Mouse (Mus musculus): ENCODE data around the gene Ccdc157.

Gene Ccdc157

DNA sequence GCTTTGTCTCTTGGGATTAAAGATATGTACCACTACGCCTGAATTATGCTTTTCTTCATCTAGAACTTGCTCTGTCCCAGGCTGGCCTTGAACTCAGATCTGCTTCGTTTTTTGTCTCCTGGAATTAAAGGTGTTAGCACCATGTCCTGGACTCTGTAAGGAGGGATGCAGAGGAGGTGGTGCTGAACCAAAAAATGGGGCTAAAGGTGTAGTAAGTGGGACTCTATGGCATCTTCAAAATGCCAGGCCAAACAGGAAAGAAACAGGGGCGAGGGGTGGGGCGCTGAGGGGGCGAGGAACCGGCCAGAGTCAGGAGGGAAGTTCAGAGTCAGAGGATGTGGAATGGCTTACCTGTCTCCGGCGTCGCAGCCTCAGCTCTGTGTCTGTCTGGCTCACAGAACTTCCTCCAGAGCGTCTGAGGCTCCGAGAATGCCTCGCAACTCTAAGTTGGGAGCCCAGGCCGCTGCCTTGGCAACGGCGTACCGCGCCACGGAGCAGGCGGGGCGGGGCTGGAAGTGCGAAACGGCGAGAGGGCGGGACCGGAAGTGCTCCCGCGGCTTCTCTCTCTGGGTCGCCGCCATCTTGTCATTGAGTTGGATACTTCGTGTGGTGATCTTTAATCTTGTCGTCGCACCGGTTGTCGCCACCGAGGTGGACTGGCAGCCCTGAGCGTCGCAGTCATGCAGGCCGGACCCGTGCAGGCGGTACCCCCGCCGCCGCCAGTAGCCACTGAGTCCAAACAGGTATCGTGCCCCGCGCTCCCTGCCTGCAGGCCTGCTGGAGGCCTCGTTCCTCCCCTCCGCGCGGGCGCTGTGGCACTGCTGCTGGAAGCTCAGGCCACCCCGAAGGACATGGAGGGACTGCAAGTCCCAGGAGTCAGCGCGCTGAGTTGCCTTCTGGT lies at the start of gene Ccdc157, which contains the start of gene Sf3a1:
Gene Ccdc157 (minus strand): TSS at position 486 of the 901 bp plus-strand sequence.
Gene Sf3a1 (plus strand): TSS at position 543 of the 901 bp plus-strand sequence.
- in situ Hi-C loops (cut with MboI; ENCODE audit: low pct_unique_long_range_greater_than_20kb in 1 of 2, low sequenced_read_pairs in 2 of 2, unreplicated experiment in 1 of 2) = no loop called here

DNA sequence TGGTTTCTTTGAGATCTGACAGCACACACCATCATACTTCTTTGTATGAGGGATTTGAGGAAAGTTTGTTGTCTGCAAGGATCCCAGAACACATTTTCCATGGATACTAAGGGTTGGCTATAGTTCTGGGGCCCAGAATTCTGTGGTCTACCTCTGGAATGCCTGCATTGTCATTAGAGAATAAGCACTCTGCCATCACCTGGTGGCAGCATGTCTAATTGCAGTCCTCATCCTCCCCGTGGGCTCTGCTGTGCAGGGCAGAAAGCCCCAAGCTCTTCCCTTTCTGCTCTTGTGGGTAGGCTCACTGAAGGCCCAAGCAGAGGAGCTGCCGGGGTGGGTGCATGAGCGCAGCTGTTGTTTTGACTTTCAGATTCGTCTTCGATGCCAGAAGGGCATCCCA lies 49.5 kb upstream of the Ccdc157 start:
- in situ Hi-C loops (cut with MboI; ENCODE audit: low pct_unique_long_range_greater_than_20kb in 1 of 2, low sequenced_read_pairs in 2 of 2, unreplicated experiment in 1 of 2) = no loop called here

DNA sequence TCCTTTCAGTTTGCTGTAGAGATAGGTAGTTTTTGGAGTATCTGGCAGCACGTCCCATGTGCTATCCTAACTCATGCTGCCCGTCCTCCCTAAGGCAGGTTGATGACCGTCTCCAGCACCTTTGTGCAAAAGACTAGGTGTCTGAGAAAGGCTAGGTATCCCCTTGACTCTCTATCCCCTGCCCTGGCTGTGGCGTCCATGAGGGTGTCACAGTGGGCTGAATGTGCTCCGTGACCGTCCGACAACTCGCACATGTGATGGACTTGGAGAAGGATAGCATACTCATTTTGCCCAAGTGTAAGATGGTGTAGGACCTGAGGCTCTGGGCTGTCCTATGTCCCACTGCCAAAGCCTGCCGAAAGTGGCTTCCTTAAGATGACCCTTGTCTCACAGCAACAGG lies 47.6 kb upstream of the Ccdc157 start:
- in situ Hi-C loops (cut with MboI; ENCODE audit: low pct_unique_long_range_greater_than_20kb in 1 of 2, low sequenced_read_pairs in 2 of 2, unreplicated experiment in 1 of 2) = no loop called here

DNA sequence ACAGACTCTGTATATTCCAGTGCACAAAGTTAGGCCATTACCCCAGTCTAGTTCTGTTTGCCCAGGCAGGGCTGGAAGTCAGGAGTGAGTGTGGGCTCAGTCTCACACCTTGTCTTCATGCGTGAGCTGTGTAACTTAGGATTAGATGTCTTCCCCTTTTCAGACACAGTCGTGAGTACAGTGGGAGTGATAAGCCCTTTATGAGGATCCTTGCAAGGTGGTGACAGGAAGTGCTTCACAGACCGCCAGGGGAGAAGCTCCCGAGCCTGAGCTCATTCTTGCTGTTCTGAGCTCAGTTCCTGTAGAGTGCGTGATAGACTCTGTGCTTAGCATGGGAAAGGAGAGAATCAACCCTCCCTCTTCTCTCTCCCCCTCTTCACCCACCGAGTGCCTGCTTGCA lies 46.5 kb upstream of the Ccdc157 start:
- in situ Hi-C loops (cut with MboI; ENCODE audit: low pct_unique_long_range_greater_than_20kb in 1 of 2, low sequenced_read_pairs in 2 of 2, unreplicated experiment in 1 of 2) = no loop called here

DNA sequence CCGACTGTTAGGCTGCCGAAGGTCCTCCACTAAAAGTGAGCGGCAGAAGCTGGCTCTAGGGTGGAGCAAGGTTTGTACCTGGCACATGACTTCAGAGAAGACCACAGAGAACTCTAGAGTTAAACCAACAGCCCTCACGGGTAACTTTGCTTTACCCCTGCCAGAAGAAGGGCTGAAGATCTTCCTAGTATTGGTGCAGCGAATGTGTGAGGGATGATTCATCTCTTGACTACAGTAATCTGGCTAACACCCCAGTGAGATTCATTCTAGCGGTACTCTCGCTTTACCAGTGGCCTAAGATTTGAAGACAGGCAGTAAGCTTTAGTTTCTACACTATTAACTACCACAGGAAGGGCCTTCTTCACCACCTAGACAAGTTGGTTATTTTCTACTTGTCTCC lies 45.9 kb upstream of the Ccdc157 start:
- in situ Hi-C loops (cut with MboI; ENCODE audit: low pct_unique_long_range_greater_than_20kb in 1 of 2, low sequenced_read_pairs in 2 of 2, unreplicated experiment in 1 of 2) = no loop called here

DNA sequence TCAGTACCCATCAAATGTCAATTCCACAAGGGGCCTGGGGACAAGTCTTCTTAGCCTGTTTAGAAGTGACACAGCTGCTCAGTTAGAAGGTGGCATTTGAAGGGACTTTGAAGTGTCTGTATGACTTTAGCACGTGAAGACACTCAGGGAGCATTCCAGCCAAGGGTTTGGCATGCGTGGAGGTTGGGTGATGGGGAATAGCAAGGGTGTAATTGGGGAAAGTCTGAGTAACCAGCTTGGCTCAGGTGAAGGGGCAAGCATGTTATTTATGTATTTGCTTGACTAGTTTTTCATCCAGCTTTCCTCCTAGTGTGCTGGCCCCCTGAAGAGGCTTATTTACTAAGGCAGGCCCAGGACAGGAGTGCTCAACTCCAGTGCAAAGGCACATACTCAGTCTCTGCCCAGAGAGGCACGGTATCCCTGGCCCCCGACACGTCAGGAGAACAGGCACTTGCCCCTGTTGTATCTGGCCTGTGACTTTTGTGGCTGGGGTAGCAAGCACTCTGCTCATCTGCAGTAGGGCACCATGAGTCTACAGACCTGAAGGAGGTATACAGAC lies 45.1 kb upstream of the Ccdc157 start:
- in situ Hi-C loops (cut with MboI; ENCODE audit: low pct_unique_long_range_greater_than_20kb in 1 of 2, low sequenced_read_pairs in 2 of 2, unreplicated experiment in 1 of 2) = no loop called here

DNA sequence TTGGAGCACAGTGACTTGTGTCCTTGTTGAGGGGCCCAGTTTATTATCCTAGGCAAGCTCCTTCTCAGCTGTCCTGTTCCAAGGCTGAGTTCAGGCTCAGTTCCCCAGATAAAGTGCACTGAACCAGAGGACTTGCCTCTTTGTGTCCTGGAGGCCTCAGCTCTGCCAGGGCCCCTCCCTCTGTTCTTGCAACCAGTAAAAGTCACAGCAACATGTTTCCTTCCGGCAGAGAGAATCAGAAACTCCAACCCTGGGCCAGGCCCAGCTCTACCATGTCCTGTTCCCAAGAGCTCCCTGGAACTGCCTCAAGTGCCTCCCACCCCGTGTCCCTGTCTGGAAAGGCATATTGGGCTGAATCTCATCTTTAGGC lies 43.6 kb upstream of the Ccdc157 start:
- in situ Hi-C loops (cut with MboI; ENCODE audit: low pct_unique_long_range_greater_than_20kb in 1 of 2, low sequenced_read_pairs in 2 of 2, unreplicated experiment in 1 of 2) = no loop called here

DNA sequence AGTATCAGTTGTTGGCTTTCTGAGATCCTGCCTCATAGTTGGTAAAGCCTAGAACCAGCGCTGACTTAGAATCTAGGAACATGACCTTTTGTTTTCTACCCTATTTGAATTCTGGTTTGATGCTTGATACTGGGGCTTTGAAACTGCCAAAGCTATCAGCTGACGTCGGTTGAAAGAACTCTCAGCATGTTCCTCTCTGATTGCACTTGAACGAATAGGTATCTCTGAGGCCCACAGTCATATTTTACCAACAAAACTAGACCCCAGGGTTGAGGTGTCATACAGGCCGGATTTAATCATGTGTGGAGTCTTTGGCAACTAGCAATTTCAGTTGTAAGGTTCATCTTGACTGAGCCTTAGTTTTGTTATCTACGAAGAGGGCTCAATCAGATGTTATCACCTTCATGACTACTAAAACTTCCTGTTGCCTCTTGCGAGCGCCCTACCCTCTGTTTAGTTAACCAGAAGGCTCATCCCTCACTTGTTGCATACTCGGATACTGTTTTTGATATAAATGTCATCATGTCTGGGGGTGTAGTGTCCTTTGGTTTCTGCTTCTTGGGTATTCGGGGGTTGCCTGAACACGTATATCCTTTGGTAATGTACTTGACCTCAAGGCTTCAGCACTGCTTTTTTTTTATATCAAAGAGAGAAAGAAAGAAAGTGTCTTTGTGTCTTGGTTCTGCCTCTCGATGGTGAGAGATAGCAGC lies 43.1 kb upstream of the Ccdc157 start:
- in situ Hi-C loops (cut with MboI; ENCODE audit: low pct_unique_long_range_greater_than_20kb in 1 of 2, low sequenced_read_pairs in 2 of 2, unreplicated experiment in 1 of 2) = no loop called here

DNA sequence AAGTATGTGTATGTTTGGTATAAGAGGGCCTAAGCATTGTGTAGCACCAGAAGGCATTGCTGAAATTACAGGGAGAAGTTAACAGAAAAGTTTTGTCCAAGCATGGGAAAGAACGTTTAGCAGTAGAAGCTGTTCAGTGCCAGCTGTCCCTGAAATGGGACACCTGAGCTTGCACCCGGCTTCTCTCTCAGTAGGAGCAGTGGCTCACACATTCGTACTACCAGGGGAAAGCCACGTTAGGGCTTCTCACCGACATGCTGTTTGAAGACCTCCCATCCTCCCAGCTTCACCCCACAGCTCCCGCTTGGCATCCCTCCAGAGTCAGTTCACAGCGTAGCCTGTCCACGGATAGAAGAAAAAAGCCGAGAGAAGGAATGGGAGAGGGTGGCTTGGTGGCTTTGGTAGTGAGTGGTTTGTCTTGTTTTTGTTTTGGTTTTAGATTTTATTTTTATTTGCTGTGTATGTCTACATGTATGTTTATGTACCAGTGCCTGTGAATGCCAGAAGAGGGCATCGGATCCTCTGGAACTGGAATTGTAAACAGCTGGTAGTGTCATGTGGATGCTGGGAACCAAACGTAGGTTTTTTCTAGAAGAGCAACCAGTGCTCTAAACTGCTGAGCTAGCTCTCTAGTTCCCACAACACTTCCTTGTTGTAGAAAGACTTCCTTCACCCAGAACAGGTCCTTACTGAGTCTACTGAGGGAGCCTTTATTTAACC lies 42.0 kb upstream of the Ccdc157 start:
- in situ Hi-C loops (cut with MboI; ENCODE audit: low pct_unique_long_range_greater_than_20kb in 1 of 2, low sequenced_read_pairs in 2 of 2, unreplicated experiment in 1 of 2) = no loop called here

DNA sequence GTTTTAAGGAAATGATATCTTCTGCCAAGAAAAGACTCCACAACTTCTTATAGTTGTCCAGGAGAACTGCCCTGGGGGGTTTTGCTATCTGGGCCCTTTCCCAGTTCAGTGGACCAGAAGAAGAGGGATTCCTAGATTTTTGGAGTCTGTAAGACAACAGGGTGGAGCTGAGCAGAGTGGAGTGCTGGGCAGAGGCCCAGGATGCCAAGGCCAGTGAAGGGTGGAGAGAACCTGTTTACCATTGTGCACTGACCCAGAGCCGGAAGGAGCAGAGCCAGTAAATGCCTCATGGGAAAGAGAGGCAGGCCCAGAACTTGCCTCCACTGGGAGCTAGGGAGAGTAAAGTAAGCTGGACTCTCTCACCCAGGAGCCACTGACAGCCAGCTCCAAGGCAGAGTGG lies 37.6 kb upstream of the Ccdc157 start:
- in situ Hi-C loops (cut with MboI; ENCODE audit: low pct_unique_long_range_greater_than_20kb in 1 of 2, low sequenced_read_pairs in 2 of 2, unreplicated experiment in 1 of 2) = no loop called here

DNA sequence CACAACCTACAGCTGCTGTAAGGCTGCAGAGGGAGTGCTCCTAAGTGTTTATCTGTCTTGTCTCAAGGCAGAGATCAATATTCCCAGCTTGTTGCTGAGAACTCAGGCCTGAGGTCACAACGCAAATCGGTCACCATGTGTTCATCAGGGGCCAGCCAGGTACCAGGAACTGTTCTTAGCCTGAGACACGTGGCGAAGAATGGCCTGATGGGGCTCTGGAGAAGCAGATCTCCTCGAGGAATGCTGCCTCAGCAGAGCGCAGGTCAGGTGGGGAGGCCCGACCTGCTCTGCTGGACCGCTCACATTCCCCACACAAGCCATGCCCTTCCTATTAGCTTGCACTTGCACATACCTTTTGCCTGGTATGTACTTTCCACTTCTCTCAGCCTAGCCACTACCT lies 36.5 kb upstream of the Ccdc157 start:
- in situ Hi-C loops (cut with MboI; ENCODE audit: low pct_unique_long_range_greater_than_20kb in 1 of 2, low sequenced_read_pairs in 2 of 2, unreplicated experiment in 1 of 2) = no loop called here

DNA sequence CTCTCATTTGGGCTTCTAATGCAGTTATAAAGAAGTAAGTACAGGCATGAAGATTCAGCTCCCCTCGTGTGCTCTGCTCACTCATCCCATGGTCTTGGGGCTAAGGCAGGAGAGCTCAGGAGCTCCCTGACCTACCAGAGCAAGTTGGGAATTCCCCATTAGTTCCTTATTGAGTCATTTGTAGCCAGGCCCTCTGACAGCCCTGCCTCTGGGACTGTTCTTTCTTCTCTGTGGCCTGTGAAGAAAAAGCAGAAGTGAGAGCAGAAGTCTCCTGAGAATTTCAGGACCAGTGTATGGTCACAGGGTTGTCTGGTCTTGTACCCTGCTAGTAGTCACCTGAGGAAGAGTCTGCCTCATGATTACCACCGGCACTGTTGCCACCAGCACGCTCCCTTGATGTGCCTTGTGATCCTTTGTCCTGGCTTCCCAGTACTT lies 35.5 kb upstream of the Ccdc157 start:
- in situ Hi-C loops (cut with MboI; ENCODE audit: low pct_unique_long_range_greater_than_20kb in 1 of 2, low sequenced_read_pairs in 2 of 2, unreplicated experiment in 1 of 2) = no loop called here

DNA sequence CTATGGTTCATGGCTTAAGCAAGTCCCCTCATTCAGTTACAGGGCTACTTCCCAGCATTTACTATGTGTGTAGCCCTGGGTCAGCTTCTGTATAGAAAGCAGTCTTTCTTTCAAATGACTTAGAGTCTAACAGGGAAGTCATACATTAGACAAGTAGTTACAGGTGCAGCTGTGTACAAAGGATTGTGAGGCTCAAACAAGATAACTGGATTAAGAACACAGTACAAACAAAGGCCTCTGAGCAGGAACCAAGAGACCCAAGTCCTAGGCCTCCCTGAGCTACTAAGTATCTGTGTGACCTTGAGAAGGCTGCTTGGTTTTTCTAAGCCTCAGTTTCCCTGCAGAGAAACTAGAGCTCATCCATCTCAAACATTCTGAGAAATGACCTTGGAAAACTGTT lies 33.3 kb upstream of the Ccdc157 start:
- in situ Hi-C loops (cut with MboI; ENCODE audit: low pct_unique_long_range_greater_than_20kb in 1 of 2, low sequenced_read_pairs in 2 of 2, unreplicated experiment in 1 of 2) = no loop called here

DNA sequence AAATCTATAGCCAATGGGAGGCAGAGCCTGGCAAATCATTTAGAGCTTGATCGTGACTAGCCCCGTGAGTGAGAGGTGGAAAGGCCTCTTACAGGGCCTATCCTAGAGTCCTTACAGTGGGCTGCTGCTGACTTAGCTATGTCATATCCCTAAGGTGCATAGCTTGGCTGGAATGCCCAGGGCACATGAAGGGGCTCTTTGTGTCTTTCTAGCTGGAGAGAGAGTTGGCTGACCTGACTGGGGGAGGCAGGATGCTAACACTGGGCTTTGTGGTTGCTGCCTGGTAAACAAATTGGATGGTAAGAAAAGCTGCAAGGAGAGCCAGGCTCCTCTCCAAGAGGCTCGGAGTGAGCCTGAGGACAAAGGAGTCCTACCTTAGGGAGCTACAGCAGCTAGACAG lies 32.7 kb upstream of the Ccdc157 start:
- in situ Hi-C loops (cut with MboI; ENCODE audit: low pct_unique_long_range_greater_than_20kb in 1 of 2, low sequenced_read_pairs in 2 of 2, unreplicated experiment in 1 of 2) = no loop called here

DNA sequence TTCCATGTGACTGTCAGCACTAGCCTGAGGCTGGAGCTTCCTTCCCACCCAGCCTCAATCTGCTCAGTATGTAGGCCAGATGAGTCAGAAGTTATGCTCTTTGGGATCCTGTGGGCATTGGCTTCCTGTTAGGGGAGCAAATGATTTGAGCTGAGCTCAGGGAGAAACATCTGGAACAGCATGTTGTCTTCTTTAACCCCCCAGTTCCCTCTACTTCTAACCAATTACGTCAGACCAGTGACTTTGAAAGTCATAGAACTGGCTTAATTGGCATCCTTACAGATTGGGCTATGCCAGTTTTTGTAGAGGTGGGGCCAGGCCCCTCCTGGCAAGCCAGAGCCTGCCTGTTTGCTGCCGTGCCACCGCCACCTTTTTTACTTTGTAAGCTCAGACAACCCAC lies 30.6 kb upstream of the Ccdc157 start:
- in situ Hi-C loops (cut with MboI; ENCODE audit: low pct_unique_long_range_greater_than_20kb in 1 of 2, low sequenced_read_pairs in 2 of 2, unreplicated experiment in 1 of 2) = no loop called here

DNA sequence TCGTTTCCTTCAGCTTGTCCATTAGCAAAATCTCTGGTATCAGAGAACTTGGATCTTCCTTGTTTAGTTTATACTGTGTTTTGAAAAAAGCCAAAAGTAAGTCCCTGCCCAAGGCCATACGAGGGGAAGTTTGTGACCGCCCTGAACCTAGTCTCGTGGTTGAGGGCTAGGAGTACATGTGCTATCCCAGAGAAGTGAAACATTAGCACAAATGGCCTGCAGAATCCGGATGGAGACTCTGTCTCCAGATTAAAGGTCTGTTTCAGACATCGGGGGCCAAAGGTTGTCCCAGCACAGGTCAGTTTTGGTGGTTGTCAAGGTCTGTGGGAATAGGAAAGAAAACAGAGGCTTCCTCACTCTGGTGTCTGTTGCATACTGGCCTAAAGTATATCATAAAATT lies 29.1 kb upstream of the Ccdc157 start:
- in situ Hi-C loops (cut with MboI; ENCODE audit: low pct_unique_long_range_greater_than_20kb in 1 of 2, low sequenced_read_pairs in 2 of 2, unreplicated experiment in 1 of 2) = no loop called here

DNA sequence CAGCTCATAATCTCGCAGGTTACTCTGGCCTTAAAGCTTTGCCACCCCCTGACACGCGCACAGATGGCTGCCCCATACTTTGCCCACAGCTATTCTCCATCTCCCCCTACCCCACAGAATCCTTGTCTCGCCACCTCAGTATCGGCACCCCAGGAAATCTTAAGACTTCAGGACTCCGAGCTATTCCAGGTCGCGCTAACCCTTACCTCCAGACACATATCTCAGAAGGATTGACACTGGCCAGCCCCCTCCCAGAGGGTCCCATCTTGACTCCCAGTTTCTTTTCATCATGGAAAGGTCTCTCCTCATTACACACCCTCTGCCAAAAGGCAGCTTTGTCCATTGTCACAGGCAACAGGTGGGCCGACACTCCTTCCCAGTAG lies 27.2 kb upstream of the Ccdc157 start:
- in situ Hi-C loops (cut with MboI; ENCODE audit: low pct_unique_long_range_greater_than_20kb in 1 of 2, low sequenced_read_pairs in 2 of 2, unreplicated experiment in 1 of 2) = no loop called here

DNA sequence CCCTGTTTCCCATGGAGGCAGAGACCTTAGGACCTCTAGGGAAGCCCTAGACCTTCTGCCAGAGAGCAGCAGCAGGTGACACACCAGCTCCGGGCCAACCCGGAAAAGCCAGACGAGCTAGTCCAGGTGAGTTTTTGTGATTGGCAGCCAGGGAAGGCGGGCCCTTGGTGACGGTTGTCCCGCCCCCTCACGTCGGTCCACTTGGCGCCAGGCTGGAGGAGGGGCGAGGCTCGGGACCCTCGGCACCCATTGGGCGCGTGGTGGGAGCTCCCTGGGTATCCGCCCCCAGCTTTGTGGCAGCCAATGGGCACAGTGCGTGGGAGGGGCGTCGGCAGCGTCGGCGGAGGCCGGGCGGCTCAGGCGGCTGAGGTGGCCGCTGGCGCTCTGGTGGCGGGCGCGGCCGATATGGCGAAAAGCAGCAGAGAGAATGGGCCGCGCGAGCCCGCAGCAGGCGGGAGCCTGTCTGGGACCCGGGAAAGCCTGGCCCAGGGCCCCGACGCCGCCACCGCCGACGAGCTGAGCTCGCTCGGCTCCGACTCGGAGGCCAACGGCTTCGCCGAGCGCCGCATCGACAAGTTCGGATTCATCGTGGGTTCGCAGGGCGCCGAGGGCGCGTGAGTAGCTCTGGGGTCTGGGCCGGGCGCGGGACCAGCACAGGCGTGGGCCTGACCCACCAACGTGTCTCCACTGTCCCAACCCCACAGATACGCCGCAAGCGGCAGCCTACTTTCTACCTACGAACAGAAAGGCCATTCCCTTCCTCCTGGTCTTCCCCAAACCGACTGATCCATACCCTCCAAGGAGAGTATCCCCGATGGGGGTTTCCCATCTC lies 26.6 kb upstream of the Ccdc157 start, which contains the start of gene Tbc1d10a:
Gene Tbc1d10a (plus strand): TSS at position 304 of the 832 bp plus-strand sequence.
- in situ Hi-C loops (cut with MboI; ENCODE audit: low pct_unique_long_range_greater_than_20kb in 1 of 2, low sequenced_read_pairs in 2 of 2, unreplicated experiment in 1 of 2) = no loop called here

Measured in mouse embryonic stem cell (cell line).